Mouse (Mus musculus) limb, embryonic 11.5 days (tissue): Measurements from ENCODE around the gene Bcl9. TPM values are rescaled to one million over a fixed set of nuclear protein-coding genes. Genes with fewer than 3 reads are reported as not detected.

Experiments used
- ATAC-seq: fragments of 200-750 bp; cut with Nextera tagmentation; 2 replicates; pipeline ENCODE4 v1.8.0; 2017; ENCODE audit warnings: low read depth; ENCODE audit not compliant: insufficient number of reproducible peaks, low FRiP score, low TSS enrichment
- DNase-seq: peaks from one replicate; pipeline ENCODE4 v3.0.0-alpha.2; 2015; ENCODE audit warnings: low spot score
- H3K27ac ChIP-seq: fragments of 300-500 bp; sonication (generic); replicated peaks from 2 replicates; pipeline ENCODE4 v1.5.1; 2014; ENCODE audit warnings: low read depth, mild to moderate bottlenecking, low read length
- H3K27me3 ChIP-seq: fragments of 300-500 bp; sonication (generic); 2 replicates; pipeline ENCODE4 v1.6.1; 2014; ENCODE audit warnings: mild to moderate bottlenecking, low read length, mixed read lengths; ENCODE audit not compliant: control insufficient read depth, insufficient read depth
- H3K36me3 ChIP-seq: fragments of 300-500 bp; sonication (generic); 2 replicates; pipeline ENCODE4 v1.6.1; 2014; ENCODE audit warnings: mild to moderate bottlenecking, low read length, moderate library complexity, mixed read lengths; ENCODE audit not compliant: control insufficient read depth, insufficient read depth
- H3K4me1 ChIP-seq: fragments of 300-500 bp; sonication (generic); 2 replicates; pipeline ENCODE4 v1.6.1; 2014; ENCODE audit warnings: low read length, mixed read lengths; ENCODE audit not compliant: control insufficient read depth, insufficient read depth
- H3K4me2 ChIP-seq: fragments of 300-500 bp; sonication (generic); 2 replicates; pipeline ENCODE4 v1.6.1; 2014; ENCODE audit warnings: low read depth, mild to moderate bottlenecking, moderate library complexity; ENCODE audit not compliant: severe bottlenecking
- H3K4me3 ChIP-seq: fragments of 300-500 bp; sonication (generic); 2 replicates; pipeline ENCODE4 v1.5.1; 2014; ENCODE audit warnings: low read depth, low read length
- H3K9ac ChIP-seq: fragments of 300-500 bp; sonication (generic); 2 replicates; pipeline ENCODE4 v1.6.1; 2014; ENCODE audit warnings: mild to moderate bottlenecking, low read length
- H3K9me3 ChIP-seq: fragments of 300-500 bp; sonication (generic); 2 replicates; pipeline ENCODE4 v1.6.1; 2016; ENCODE audit warnings: low read length; ENCODE audit not compliant: control insufficient read depth
- WGBS: fragments of 180-500 bp; shearing (Covaris S2); extraction: QIAGEN DNeasy Blood & Tissue Kit; methylation state at CpG from one replicate; pipeline ENCODE4 v1.1.7; 2014; 5-methylcytosine and 5-hydroxymethylcytosine counted together
- polyA plus RNA-seq: library from polyadenylated mRNA; unstranded; fragments of >200 nt; fragmentation: Nextera tagmentation; extraction: Ambion mirVana; gene quantifications from 2 replicates; pipeline ENCODE4 v1.2.1, GENCODE M21; 2014

The Bcl9 gene
- polyA plus RNA-seq, 1 experiment from 2014 or later, result 76.8 TPM

GRCm38 (mm10) chr3:97327356-97327755 is 29.6 kb upstream of the Bcl9 start:
- no peak overlapping the region for H3K4me2 ChIP-seq

GRCm38 (mm10) chr3:97325621-97326345 is 28.1 kb upstream of the Bcl9 start:
- Histone ChIP-seq H3K27ac (no peak overlapping the region), H3K36me3 (no peaks in the 10 kb centered on the region), H3K4me3 (no peak overlapping the region), H3K4me1 (no peaks in the 10 kb centered on the region), H3K4me2 (no peak overlapping the region), H3K9me3 (no peaks in the 10 kb centered on the region), H3K9ac (no peak overlapping the region), H3K27me3 (no peaks in the 10 kb centered on the region)
- ATAC-seq (no peak), DNase-seq (no peak)
- 81% methylated on average over 15 of the region's 15 CpGs for WGBS

More at GRCm38 (mm10) chr3:97327356-97327755, 29.6 kb upstream of the Bcl9 start:
- WGBS, result 90% methylated on average over 1 of the region's 1 CpGs
- no peaks in the 10 kb centered on the region for H3K9me3 ChIP-seq
- DNase-seq (no peak), ATAC-seq (no peak)
- H3K4me1 ChIP-seq, result no peaks in the 10 kb centered on the region
- no peaks in the 10 kb centered on the region for H3K27me3 ChIP-seq
- no peak overlapping the region for H3K4me3 ChIP-seq
- no peaks in the 10 kb centered on the region for H3K36me3 ChIP-seq
- H3K27ac ChIP-seq, result no peak overlapping the region
- no peak overlapping the region for H3K9ac ChIP-seq

GRCm38 (mm10) chr3:97324046-97324445 is 26.3 kb upstream of the Bcl9 start:
- no peak for ATAC-seq
- Histone ChIP-seq H3K9ac (no peak overlapping the region), H3K27ac (no peak overlapping the region), H3K4me2 (no peak overlapping the region), H3K4me3 (no peak overlapping the region), H3K27me3 (no peaks in the 10 kb centered on the region), H3K9me3 (no peaks in the 10 kb centered on the region), H3K36me3 (no peaks in the 10 kb centered on the region), H3K4me1 (no peaks in the 10 kb centered on the region)
- DNase-seq, result no peak
- WGBS, result 58% methylated on average over 17 of the region's 17 CpGs

GRCm38 (mm10) chr3:97317302-97317701 is 19.6 kb upstream of the Bcl9 start:
- no peak overlapping the region for H3K9ac ChIP-seq
- no peak for ATAC-seq
- WGBS, result 88% methylated on average over 3 of the region's 3 CpGs

GRCm38 (mm10) chr3:97313431-97313830 is 15.7 kb upstream of the Bcl9 start:
- no peak overlapping the region for H3K27ac ChIP-seq

More at GRCm38 (mm10) chr3:97317302-97317701, 19.6 kb upstream of the Bcl9 start:
- no peak for DNase-seq
- no peaks in the 10 kb centered on the region for H3K9me3 ChIP-seq
- H3K4me1 ChIP-seq, result peaks cover 2% of the 10 kb centered on the region; the same call in 1 of the 2 replicates
- H3K4me2 ChIP-seq, result no peak overlapping the region
- no peaks in the 10 kb centered on the region for H3K36me3 ChIP-seq
- H3K27ac ChIP-seq, result no peak overlapping the region
- H3K4me3 ChIP-seq, result no peak overlapping the region
- H3K27me3 ChIP-seq, result no peaks in the 10 kb centered on the region

GRCm38 (mm10) chr3:97311998-97312397 is 14.3 kb upstream of the Bcl9 start:
- H3K27me3 ChIP-seq, result no peaks in the 10 kb centered on the region
- peak; percentile 16; the same call in 1 of the 2 replicates for ATAC-seq
- peak overlapping the region; percentile 23; the same call in 1 of the 2 replicates for H3K4me2 ChIP-seq
- H3K4me1 ChIP-seq, result peaks cover 7% of the 10 kb centered on the region; the same call in 1 of the 2 replicates
- 0 out of 2 replicates have a peak, but pooled peaks cover 4% of the 10 kb centered on the region for H3K9me3 ChIP-seq
- peak overlapping the region; percentile 5; the same call in 1 of the 2 replicates for H3K4me3 ChIP-seq
- DNase-seq, result peak; percentile 78
- H3K36me3 ChIP-seq, result no peaks in the 10 kb centered on the region
- 12% methylated on average over 21 of the region's 21 CpGs for WGBS
- H3K9ac ChIP-seq, result peak overlapping the region; percentile 47
- H3K27ac ChIP-seq, result 0 out of 2 replicates have a peak overlapping the region, but pooled peaks have one; percentile 22

More at GRCm38 (mm10) chr3:97313431-97313830, 15.7 kb upstream of the Bcl9 start:
- peak; percentile 60 for DNase-seq
- H3K4me3 ChIP-seq, result no peak overlapping the region
- H3K27me3 ChIP-seq, result no peaks in the 10 kb centered on the region
- 71% methylated on average over 2 of the region's 2 CpGs for WGBS
- 0 out of 2 replicates have a peak, but pooled peaks have one; percentile 33 for ATAC-seq
- H3K36me3 ChIP-seq, result no peaks in the 10 kb centered on the region
- no peak overlapping the region for H3K4me2 ChIP-seq
- H3K4me1 ChIP-seq, result peaks cover 7% of the 10 kb centered on the region; the same call in 1 of the 2 replicates
- 0 out of 2 replicates have a peak, but pooled peaks cover 4% of the 10 kb centered on the region for H3K9me3 ChIP-seq
- H3K9ac ChIP-seq, result no peak overlapping the region

GRCm38 (mm10) chr3:97309748-97310536 is 12.2 kb upstream of the Bcl9 start:
- WGBS, result 6% methylated on average over 16 of the region's 16 CpGs
- Histone ChIP-seq H3K27ac (no peak overlapping the region), H3K4me2 (peak overlapping the region; percentile 26)

GRCm38 (mm10) chr3:97308440-97308839 is 10.7 kb upstream of the Bcl9 start:
- 63% methylated on average over 2 of the region's 2 CpGs for WGBS
- no peak overlapping the region for H3K27ac ChIP-seq
- no peak overlapping the region for H3K9ac ChIP-seq
- H3K4me2 ChIP-seq, result no peak overlapping the region
- DNase-seq (no peak), ATAC-seq (no peak)
- no peaks in the 10 kb centered on the region for H3K36me3 ChIP-seq
- H3K4me3 ChIP-seq, result no peak overlapping the region
- peaks cover 7% of the 10 kb centered on the region; the same call in 1 of the 2 replicates for H3K4me1 ChIP-seq
- no peaks in the 10 kb centered on the region for H3K27me3 ChIP-seq
- 0 out of 2 replicates have a peak, but pooled peaks cover 4% of the 10 kb centered on the region for H3K9me3 ChIP-seq

More at GRCm38 (mm10) chr3:97309748-97310536, 12.2 kb upstream of the Bcl9 start:
- Histone ChIP-seq H3K9me3 (0 out of 2 replicates have a peak, but pooled peaks cover 4% of the 10 kb centered on the region), H3K4me3 (no peak overlapping the region), H3K27me3 (no peaks in the 10 kb centered on the region), H3K4me1 (peaks cover 7% of the 10 kb centered on the region; the same call in 1 of the 2 replicates), H3K9ac (no peak overlapping the region), H3K36me3 (no peaks in the 10 kb centered on the region)
- no peak for DNase-seq
- no peak for ATAC-seq
